Mouse (Mus musculus) neural tube, embryonic 10.5 days (tissue): ENCODE results near the gene Olfr1015.

Experiments used
- DNase-seq: peaks from one replicate; pipeline ENCODE4 v3.0.0-alpha.2; 2017; ENCODE audit warnings: low spot score; ENCODE audit errors: extremely low spot score

The Olfr1015 gene

GRCm38 (mm10) chr2:85781717-85782116 lies at the start of gene Olfr1015:
Gene Olfr1015, plus strand, starts transcription at chr2:85782017.
- no peak for DNase-seq

DNA sequence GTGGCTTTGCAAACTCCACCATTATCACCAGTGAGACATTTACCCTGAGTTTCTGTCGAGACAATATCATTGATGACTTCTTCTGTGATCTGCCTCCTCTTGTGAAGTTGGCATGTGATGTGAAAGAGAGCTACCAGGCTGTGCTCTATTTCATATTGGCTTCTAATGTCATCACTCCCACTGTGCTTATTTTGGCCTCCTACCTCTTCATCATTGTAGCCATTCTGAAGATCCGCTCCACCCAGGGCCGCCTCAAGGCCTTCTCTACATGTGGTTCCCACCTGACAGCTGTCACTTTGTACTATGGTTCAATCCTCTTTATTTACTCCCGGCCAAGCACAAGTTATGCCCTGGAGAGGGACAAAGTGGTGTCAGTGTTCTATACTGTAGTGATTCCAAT lies 28.0 kb upstream of the Olfr1015 start:
- DNase-seq = no peak

GRCm38 (mm10) chr2:85762666-85763065 lies 19.2 kb upstream of the Olfr1015 start, which contains the start of gene Olfr1012:
Gene Olfr1012, minus strand, starts transcription at chr2:85762766.
- DNase-seq = no peak

- DNase-seq = no peak
Observed at GRCm38 (mm10) chr2:85766798-85767197, 15.0 kb upstream of the Olfr1015 start, which contains the start of gene Olfr1013. Gene Olfr1013, plus strand, starts transcription at chr2:85767098.

DNA sequence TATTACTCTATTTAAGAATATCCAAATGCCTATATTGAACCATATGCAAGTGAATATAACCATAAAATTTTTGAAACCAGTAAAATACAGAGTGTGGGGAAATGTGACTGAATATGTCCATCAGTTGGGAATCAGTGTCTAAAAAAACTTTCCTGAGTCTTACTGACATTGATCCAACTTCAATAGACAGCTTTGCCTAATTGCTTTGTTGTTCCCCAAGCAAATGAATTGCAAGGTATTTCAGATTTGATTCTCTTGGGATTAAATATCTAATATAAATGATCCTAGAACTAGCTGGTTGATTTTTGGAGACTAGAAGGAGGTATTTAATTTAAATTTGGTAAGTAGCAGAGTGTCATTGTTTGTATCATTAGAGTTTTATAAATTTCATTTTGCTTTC lies 9.4 kb upstream of the Olfr1015 start, which contains the start of gene Olfr1014:
TSS of gene Olfr1014 (plus strand) at position 301 of the 400 bp plus-strand sequence.
- no peak for DNase-seq

DNA sequence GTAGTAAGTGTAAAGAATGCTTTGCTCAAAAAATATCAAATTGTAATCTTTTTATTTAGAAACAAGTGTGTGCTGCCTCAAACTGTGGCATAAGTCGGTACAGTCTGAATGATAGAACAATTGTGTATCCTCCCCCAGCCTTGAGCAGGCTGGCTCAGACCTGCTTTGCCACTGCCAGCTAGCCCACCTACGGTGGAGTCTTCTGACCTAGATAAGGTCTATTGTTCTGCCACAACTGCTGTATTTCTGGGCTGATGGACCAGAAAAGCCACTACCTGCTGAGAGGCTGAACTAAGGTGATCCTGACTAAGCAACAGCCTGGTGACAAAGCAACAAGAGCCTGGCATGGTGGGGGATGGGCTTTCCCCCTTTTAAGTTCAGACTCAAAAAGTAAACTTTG lies 10.5 kb downstream of the Olfr1015 start:
- no peak for DNase-seq

DNA sequence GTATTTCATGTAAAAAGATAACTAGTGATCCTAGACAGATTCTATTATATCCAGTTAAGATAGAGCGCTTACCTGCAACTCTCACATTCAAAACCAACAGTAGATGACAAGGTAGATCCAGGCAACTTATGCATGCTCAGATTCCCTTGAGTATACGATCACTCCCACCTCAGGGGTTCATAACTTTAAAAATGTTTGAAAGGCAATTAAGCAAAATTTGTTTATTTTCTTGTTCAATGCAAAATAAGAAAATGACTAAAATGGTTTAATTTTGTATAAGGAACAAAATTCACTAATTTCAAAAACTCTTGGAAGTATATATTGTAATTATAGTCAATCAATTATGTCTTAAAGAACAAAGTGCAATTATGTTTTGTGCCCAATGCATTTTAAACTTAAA lies 20.6 kb downstream of the Olfr1015 start, which contains the start of gene Olfr1016:
TSS of gene Olfr1016 (minus strand) at position 101 of the 400 bp plus-strand sequence.
- no peak for DNase-seq

DNA sequence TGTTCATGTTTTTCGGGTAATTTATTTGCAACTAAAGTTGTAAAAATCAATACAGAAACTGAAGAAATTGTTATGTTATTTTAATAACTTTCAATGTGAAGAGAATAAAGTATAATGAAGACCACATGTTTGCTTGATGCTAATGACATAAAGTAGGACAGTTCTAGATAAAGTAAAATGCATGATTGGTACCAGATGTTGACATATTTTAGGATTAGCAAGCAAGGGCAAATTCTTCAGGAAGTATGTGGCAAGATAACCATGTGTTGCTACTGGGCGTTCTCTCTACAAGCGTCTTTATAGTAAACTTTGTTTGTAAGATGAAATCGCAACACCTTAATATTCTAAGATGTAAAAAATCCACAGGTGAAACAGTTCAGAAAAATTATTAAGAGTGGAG lies 22.7 kb downstream of the Olfr1015 start:
- no peak for DNase-seq

DNA sequence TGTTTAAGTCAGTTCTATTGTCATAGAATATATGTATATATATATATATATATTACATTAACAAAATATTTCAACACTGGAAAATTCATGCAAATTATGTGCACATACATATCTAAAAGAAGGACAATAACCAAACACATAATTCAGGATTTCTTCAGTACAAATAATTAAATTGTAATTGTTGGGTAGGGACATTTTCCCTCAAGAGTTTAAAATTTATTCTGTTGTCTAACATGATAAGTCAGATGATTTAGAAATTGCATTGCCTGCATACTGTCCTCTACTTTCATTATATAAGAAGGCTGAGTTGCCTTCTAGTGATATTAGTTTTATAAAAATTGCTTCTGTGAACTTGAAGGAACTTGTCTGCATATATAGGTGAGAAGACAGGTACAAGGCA lies 36.4 kb downstream of the Olfr1015 start, which contains the start of gene Olfr1018:
TSS of gene Olfr1018 (plus strand) at position 301 of the 400 bp plus-strand sequence.
- DNase-seq = no peak
